Mouse (Mus musculus) testis, adult 2 months (tissue): ENCODE data around the gene Syne1.

ENCODE experiments used
- CTCF ChIP-seq: fragments of 200-500 bp; IDR thresholded peaks from 2 replicates; pipeline ENCODE4 v1.5.1; 2012; ENCODE audit warnings: low read depth, mild to moderate bottlenecking, inconsistent platforms, low read length, moderate library complexity; ENCODE audit not compliant: control insufficient read depth, insufficient read depth, insufficient replicate concordance
- POLR2A ChIP-seq: fragments of 200-500 bp; IDR thresholded peaks from 2 replicates; pipeline ENCODE4 v1.6.1; 2012; ENCODE audit warnings: low read depth, mild to moderate bottlenecking, inconsistent platforms, low read length, moderate library complexity; ENCODE audit not compliant: control insufficient read depth

DNA sequence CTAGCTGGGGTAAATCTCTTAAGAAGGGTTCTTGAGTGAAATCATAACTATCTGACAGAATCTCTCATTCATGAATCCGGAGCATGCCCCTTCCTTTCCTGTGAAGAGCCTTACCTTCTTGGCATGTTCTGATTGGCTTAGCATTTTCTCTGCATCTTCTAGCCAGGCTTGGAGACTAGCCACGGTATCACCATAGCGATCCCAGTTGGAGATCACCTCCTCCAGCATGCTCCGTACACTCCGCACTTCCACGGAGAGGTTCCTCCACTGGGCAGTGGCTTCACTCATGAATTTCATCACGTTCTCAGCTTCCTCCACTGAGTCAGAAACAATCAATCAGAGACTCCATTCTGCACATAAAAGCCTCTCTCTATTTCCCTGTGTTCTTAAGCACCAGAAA lies 190.7 kb downstream of the Syne1 start:
- TF ChIP-seq POLR2A = no peak
- no peak for TF ChIP-seq CTCF
